Mouse (Mus musculus) gastrocnemius, adult 8-10 months (tissue): ENCODE data around the gene Cpox. TPM values are rescaled to one million over a fixed set of nuclear protein-coding genes. Genes with fewer than 3 reads are reported as not detected.
"Not testable (repeated sequence)": the region's sequence is repeated elsewhere in the genome, so short reads cannot be mapped to it uniquely, and the experiment has no call there.

Source experiments
- DNase-seq, 2 experiments: peaks; one replicate each; pipeline ENCODE4 v3.0.0; 2022; ENCODE audit warnings: low spot score in 2 of 2
- total RNA-seq, 4 experiments: library from RNA; stranded (reverse); gene quantifications; 2 replicates each; pipeline ENCODE4 v1.2.4; 2022

Cpox gene
- total RNA-seq: 10 to 100 TPM; 20.6 to 28.8 (median 21.7) TPM

DNA sequence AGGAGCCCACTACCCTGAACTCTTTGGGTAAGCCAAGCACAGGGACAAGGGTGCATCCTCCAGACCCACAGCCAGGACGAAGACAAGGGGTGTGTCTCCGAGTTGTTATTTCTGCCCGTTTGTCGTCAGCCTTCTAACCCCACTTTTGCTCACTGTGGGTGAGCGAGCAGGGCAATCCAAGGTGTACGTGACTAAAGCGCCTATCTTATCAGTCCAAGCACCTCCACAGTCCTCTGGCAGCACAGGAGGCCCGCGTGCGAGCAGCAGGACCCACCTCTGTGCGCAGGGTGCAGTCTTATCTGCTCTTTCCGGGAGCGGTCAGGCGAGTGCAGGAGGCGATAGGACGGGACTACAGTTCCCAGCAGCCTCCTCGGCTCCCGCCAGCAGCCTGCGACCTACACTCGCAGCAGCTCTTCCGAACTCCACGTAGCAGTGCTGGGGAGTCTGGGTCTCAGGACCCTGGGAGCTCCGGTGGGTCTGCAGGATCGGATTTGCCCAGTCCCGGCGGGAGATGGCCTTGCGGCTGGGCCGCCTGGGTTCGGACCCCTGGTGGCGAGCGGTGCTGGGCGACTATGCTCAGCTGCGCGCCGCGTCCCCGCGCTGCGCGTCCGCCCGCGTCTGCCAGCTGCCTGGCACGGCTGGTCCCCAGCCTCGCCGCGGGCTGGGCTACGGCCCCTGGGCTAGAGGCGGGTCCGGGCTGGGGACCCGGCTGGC, at the start of gene Cpox:
Gene Cpox (plus strand): TSS at position 376 of the 714 bp plus-strand sequence.
- DNase-seq: peak; percentile 44 to 63

DNA sequence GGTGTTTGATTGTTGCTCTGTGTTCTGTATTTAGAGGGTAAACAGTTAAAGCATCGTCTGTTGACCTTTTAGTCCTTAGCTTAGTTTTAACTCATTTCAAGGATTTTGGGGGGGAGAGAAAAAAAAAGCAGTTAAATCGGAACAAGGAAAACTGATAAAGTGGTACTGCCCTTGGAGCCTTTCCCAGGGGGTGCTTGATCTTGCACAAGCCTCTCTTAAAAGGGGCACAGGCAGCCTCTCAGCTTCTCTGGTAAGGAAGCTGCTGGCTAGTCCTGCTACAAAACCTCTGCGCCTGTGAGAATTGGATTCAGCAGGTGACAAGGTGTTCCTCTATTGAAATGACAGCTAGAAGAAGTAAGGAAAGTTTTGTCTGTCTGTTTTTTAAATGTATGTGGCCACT, 47.7 kb upstream of the Cpox start:
- DNase-seq: no peak

GRCm38 (mm10) chr16:58623114-58623513, 47.0 kb upstream of the Cpox start:
- DNase-seq: no peak

DNA sequence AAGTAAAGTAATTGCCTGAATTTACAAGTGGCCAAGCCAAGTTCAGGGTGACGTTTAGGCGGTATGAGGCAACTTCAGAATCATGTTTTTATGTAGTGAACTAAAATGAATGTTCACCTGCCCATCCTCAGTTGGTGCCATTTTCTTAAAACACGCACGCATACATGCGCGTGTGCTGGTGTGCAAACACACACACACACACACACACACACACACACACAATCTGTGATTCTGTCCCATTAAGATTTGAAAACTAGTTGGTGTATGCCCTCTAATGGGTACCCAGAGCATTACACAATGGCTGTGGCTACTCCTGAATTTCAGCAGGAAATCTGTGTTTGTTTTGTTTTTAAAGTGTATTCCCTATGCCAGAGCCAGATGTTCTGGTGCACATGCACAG, 46.1 kb upstream of the Cpox start:
- no peak for DNase-seq

DNA sequence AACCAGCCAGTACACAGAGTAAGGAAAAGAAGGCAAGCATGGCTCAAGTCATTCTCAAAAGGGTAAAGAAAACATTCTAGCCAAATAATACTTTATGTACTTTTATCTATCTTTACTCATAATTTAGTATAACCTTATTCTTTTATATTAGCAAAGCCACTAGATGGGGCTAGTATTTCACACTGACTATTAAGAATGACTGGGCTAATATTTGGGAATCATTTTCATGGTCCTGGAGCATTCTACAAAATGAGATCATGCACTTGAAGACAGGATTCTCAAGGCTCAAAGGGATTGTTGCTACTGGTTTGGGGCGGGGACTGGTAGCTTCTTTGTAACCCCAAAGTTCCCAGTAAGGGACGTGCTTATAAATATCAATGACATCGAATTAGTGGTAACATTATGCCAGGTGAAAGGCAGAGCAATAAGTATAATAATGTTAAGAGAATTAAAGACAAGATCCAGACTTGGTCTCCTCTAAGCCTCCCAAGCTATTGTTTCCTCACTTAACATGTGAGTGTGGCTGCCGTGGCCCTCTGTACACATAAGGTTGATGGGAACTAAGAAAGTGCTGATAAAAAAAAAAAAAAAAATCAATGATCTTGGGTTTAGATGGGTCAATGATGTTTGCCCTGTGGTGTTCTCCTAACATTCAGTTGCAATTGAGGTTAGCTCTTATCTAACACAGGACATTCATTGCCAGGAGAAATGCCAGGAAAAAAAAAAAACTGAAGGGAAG, 42.3 kb upstream of the Cpox start:
- no peak for DNase-seq

DNA sequence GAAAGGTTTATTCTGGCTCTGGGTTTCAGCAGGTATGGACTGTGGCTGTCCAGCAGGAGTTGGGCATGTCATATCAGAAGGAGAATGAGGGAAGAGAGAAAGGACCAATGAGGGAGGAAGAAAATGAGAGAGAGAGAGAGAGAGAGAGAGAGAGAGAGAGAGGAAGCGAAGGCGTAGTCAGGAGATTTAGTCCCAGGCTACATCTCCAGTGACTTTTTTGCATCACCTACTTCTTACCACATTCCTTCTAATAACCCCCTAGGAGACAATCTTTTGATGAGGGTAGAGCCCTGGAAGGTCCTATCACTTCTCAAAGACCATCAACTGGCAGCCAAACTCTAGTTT, 41.8 kb upstream of the Cpox start:
- DNase-seq: no peak

DNA sequence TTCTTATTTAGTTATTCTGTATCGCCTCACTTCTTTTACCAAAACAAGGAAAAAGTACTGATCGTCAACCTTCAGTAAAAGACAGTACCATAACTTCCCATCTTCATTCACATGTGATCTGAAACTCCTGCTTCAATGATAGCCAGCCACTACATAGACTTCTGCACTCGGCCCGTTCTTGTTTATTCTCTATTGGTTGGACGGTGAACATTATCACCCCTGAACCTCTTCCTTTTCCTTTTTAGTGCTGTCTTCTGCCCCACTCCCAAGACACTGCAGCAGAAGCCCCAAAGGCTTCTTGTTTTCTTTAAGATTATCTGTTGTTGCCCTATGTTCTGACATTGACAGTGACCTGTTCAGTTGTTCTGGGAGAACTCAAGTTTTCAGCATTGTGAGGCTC, 41.1 kb upstream of the Cpox start:
- no peak for DNase-seq

DNA sequence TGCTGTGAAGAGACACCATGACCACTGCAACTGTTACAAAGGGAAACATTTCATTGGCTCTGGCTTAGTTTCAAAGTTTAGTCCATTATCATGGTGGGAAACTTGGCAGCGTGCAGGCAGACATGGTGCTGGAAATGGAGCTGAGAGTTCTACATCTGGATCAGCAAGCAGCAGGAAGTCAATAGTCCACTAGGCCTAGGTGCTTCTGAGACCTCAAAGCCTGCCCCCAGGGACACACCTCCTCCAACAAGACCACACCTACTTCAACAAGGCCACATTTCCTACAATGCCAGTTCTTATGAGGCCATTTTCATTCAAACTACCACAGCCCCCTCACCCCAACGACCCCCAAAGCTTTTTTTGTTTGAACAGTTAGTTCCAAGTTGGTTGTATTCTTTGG, 40.4 kb upstream of the Cpox start:
- DNase-seq: no peak

DNA sequence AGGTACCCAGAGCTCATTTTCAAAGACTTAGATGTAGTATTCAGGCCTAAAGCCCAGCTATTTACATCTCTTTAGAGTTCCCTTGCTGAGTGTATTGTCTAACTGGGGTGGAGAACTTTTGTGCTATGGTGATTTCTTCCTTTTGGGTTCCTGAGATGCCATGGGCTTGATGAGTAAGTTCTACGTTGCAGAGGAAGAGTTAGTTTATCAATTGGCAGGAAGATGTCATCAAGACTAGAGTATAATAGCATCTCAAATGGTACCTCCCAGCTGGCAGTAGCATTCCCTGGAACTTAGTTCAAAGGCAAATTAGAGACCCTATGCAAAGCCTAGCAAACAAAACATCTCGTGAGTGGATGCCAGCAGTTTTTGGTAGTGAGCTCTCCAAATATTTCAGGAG, 34.2 kb upstream of the Cpox start:
- DNase-seq: no peak

DNA sequence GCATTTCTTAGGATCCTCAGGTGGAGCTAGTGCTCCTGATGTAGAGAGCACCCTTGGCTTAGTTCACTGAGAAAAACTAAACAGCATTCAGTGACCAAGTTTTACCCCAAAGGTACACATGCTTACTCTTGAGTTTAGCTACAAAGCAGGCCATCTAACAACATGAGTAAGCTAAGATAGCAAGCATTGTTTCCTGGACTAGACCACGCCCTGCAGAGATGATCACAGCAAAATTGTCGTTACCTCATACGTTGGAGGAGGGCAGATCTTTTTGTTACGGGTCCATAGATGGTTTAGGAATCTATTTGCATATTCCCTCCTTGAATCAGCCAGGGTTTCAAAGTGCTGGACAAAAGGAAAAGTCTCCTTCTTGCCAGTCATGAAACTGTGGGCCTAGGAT, 32.6 kb upstream of the Cpox start:
- no peak for DNase-seq

DNA sequence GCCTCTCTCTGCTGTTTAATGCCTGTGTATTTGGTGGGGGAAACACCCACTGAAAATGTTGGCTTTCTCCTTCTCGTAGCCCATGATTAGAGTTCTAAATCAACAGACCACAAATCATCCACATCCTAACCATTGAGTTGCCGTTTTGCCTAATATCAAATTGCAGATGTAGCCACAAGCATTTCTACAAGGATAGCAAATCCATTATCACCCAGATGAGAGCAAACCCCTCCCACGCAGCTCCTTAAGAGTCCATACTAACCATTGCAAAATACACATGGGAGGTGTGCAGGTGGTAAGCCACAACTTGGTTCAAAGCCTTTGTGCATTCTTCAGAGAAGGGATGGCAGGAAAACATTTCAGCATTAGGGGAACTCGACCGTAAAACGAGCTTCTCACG, 32.1 kb upstream of the Cpox start:
- no peak for DNase-seq

GRCm38 (mm10) chr16:58638689-58639175, 31.4 kb upstream of the Cpox start, which contains the start of gene E330017A01Rik:
Gene E330017A01Rik, minus strand, starts transcription at chr16:58638739.
- no peak for DNase-seq

GRCm38 (mm10) chr16:58649979-58650378, 20.1 kb upstream of the Cpox start:
- no peak for DNase-seq

DNA sequence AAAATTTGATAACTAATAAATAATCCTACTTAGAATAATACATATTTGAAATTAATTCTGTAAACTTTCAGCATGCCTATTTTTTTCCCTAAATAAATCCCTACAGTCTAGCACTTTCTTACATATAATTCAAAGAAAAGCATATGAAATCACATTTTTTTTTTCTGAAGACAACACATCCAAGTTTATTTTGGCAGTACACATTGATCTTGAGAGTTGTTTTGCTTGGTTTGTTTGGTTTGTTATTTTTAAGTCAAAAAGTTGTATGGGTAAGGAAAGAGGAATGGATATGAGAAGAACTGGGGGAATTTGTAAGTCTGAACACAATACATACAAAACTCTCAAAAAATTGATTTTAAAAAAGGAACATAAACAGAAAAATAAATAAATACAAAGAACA, 14.3 kb upstream of the Cpox start:
- no peak for DNase-seq

GRCm38 (mm10) chr16:58656526-58656925, 13.6 kb upstream of the Cpox start:
- DNase-seq: no peak

DNA sequence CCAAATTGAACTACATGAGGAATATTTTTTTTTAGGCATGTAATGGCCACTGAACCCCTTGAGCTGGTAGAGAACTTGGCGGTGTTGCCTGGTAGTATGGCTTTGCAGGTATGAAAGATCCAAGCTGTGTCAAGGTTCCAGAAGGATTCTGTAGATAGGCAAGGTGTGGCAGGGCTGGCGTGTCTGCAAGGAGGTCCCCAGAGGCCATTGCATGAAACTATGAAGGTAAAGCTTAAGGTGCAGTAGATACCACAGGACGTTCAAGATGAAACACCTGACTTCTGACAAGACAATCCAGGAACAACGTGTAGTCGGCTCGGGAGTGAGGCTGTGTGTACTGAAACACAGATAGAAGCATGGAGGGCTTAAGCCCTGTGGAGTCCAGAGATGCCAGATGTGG, 11.4 kb upstream of the Cpox start:
- DNase-seq: no peak

DNA sequence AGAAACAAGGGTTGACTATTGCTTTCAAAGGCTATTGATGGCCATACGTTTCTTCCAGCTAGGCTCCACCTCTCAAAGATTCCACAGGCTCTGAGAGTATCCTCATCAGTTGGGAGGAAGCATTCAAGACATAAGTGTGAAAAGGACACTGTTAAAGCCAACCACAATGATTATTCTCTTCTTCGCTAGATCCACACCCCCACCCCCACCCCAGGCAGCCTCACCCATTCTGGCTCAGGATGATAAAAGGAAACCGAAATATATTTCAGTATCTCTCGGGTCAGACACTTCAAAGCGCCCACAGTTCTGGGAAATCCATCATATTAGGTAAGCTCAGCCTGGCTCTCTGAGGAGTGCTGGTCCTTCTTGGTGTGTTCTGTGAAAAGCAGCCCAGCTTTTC, 8.3 kb upstream of the Cpox start:
- DNase-seq: no peak

- DNase-seq: no peak
Observed at GRCm38 (mm10) chr16:58662287-58662791, 7.8 kb upstream of the Cpox start.

DNA sequence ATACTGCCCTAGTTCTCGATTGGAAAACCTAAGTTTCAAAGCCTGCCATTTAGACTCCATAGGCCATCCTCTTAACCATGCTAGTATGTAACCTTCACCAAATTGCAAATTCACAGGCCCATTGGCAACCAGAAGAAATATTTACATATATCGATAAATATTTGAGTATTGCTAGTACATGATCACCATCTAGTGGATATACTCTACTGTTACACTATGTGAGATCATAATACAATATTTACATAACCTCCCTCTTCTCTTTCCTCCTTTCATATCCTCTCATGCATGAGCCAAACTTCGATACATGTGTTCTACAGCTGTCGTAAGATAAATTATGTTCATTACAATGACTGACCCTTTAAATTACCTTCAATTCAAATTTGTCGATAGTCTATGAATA, 7.1 kb upstream of the Cpox start:
- no peak for DNase-seq

DNA sequence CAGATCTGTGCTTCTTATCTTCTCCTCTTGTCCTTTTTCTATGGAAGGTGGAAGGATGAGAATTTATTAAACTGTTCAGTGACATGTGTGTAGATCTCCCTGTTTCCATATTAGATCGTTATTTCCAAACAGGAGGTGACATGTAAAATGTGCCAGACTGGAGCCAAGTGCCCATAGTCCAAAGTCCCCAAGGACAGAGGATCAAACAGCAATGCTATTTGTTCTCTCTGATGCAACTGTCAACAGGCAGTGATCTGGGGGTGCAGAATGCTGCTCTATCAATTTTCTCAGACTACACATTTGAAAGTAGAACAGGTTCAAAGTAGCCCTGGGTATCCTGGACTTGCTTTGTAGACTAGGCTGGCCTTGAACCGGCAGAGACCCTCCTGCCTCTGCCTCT, 6.3 kb upstream of the Cpox start:
- no peak for DNase-seq

GRCm38 (mm10) chr16:58665137-58665536, 5.0 kb upstream of the Cpox start:
- not testable (repeated sequence) for DNase-seq

DNA sequence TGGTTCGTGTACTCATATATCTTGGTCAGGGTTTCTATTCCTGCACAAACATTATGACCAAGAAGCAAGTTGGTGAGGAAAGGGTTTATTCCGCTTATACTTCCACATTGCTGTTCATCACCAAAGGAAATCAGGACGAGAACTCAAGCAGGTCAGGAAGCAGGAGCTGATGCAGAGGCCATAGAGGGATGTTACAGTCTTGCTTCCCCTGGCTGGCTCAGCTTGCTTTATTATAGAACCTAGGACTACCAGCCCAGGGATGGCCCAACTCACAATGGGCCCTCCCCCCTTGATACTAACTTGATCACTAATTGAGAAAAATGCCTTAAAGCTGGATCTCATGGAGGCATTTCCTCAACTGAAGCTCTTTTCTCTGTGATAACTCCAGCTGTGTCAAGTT, 3.4 kb upstream of the Cpox start:
- not testable (repeated sequence) for DNase-seq

- no peak for DNase-seq
Observed at GRCm38 (mm10) chr16:58668586-58668985, 1.5 kb upstream of the Cpox start.
